Mouse (Mus musculus): ENCODE measurements around the gene Tsga10ip. TPM values are rescaled to one million over a fixed set of nuclear protein-coding genes. Genes with fewer than 3 reads are reported as not detected.
"Not testable (repeated sequence)": the region's sequence is repeated elsewhere in the genome, so short reads cannot be mapped to it uniquely, and the experiment has no call there.

Tsga10ip gene
- polyA plus RNA-seq, 1 experiment, result 2.6 TPM

- peaks cover 2% of the 10 kb centered on the region for H3K36me3 ChIP-seq (replicated peaks; ENCODE audit: low read length)
- H3K4me1 ChIP-seq, result peaks cover 30% of the 10 kb centered on the region
- TF ChIP-seq GATA1 (IDR thresholded peaks at IDR 0.05; ENCODE audit: borderline replicate concordance, low read length), result no peak
- no peak for TF ChIP-seq FLI1 (IDR thresholded peaks at IDR 0.05; ENCODE audit: low read length)
- no peaks in the 10 kb centered on the region for H3K9me3 ChIP-seq
- H3K4me3 ChIP-seq (replicated peaks), result peak overlapping the region; percentile 1
- peaks cover 4% of the 10 kb centered on the region for H3K27me3 ChIP-seq (replicated peaks)
Observed at GRCm38 (mm10) chr19:5414534-5414957, 12.2 kb upstream of the Tsga10ip start.

DNA sequence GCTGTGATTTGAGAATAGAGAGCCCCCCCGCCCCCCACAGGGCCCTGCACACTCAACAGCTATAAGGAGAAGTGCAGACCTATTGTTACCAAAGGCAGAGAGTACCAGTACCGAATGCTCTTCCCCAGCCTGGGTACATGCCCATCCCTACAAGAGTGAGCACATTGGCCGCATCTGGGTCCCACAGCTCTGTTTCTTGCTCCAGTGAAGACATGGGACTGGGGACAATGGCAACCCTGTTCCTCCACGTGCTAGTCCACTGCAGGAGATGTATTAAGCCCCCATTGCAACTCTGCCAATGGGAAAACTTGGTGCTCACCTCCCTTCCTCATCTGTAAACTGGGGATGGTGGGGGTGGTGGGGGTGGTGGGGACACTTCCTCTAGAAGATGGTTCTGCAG, 11.5 kb upstream of the Tsga10ip start:
- no peaks in the 10 kb centered on the region for H3K36me3 ChIP-seq (replicated peaks; ENCODE audit: low read length)
- no peak overlapping the region for H3K4me3 ChIP-seq (replicated peaks)
- TF ChIP-seq FLI1 (IDR thresholded peaks at IDR 0.05; ENCODE audit: low read length) (no peak), GATA1 (IDR thresholded peaks at IDR 0.05; ENCODE audit: borderline replicate concordance, low read length) (no peak)
- H3K9me3 ChIP-seq, result no peaks in the 10 kb centered on the region
- peaks cover 34% of the 10 kb centered on the region for H3K4me1 ChIP-seq
- peaks cover 4% of the 10 kb centered on the region for H3K27me3 ChIP-seq (replicated peaks)

DNA sequence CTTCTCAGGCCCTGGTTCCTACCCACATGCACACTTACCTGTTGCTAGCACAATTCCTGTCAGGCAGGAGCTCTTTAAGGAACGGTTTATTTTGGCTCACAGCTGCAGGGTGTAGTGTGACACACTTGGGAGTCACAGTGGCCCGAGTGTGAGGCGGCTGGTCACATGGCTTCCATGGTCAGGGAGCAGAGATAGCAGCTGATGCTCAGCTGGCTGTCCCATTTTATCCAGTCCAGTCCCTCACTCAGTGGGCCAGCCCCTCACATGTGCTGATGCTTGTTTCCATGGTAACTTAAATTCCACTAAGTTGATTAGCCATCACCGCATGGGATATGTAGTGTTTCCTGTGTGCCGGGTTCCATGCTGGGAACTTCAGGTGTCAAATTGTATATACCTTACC, 9.6 kb upstream of the Tsga10ip start:
- no peaks in the 10 kb centered on the region for H3K36me3 ChIP-seq (replicated peaks; ENCODE audit: low read length)
- H3K9me3 ChIP-seq, result no peaks in the 10 kb centered on the region
- TF ChIP-seq FLI1 (IDR thresholded peaks at IDR 0.05; ENCODE audit: low read length) (no peak), GATA1 (IDR thresholded peaks at IDR 0.05; ENCODE audit: borderline replicate concordance, low read length) (no peak)
- H3K4me1 ChIP-seq, result peaks cover 39% of the 10 kb centered on the region
- peaks cover 4% of the 10 kb centered on the region for H3K27me3 ChIP-seq (replicated peaks)
- no peak overlapping the region for H3K4me3 ChIP-seq (replicated peaks)

- H3K4me1 ChIP-seq, result peaks cover 39% of the 10 kb centered on the region
- no peaks in the 10 kb centered on the region for H3K36me3 ChIP-seq (replicated peaks; ENCODE audit: low read length)
- peaks cover 4% of the 10 kb centered on the region for H3K27me3 ChIP-seq (replicated peaks)
- H3K4me3 ChIP-seq (replicated peaks), result no peak overlapping the region
- H3K9me3 ChIP-seq, result no peaks in the 10 kb centered on the region
- TF ChIP-seq FLI1 (IDR thresholded peaks at IDR 0.05; ENCODE audit: low read length), result no peak
- no peak for TF ChIP-seq GATA1 (IDR thresholded peaks at IDR 0.05; ENCODE audit: borderline replicate concordance, low read length)
Observed at GRCm38 (mm10) chr19:5410641-5411040, 8.3 kb upstream of the Tsga10ip start.

GRCm38 (mm10) chr19:5409068-5409467, 6.7 kb upstream of the Tsga10ip start:
- Histone ChIP-seq H3K4me3 (replicated peaks) (no peak overlapping the region), H3K4me1 (peaks cover 32% of the 10 kb centered on the region), H3K36me3 (replicated peaks; ENCODE audit: low read length) (no peaks in the 10 kb centered on the region), H3K9me3 (no peaks in the 10 kb centered on the region), H3K27me3 (replicated peaks) (peaks cover 4% of the 10 kb centered on the region)
- no peak for TF ChIP-seq GATA1 (IDR thresholded peaks at IDR 0.05; ENCODE audit: borderline replicate concordance, low read length)
- no peak for TF ChIP-seq FLI1 (IDR thresholded peaks at IDR 0.05; ENCODE audit: low read length)

DNA sequence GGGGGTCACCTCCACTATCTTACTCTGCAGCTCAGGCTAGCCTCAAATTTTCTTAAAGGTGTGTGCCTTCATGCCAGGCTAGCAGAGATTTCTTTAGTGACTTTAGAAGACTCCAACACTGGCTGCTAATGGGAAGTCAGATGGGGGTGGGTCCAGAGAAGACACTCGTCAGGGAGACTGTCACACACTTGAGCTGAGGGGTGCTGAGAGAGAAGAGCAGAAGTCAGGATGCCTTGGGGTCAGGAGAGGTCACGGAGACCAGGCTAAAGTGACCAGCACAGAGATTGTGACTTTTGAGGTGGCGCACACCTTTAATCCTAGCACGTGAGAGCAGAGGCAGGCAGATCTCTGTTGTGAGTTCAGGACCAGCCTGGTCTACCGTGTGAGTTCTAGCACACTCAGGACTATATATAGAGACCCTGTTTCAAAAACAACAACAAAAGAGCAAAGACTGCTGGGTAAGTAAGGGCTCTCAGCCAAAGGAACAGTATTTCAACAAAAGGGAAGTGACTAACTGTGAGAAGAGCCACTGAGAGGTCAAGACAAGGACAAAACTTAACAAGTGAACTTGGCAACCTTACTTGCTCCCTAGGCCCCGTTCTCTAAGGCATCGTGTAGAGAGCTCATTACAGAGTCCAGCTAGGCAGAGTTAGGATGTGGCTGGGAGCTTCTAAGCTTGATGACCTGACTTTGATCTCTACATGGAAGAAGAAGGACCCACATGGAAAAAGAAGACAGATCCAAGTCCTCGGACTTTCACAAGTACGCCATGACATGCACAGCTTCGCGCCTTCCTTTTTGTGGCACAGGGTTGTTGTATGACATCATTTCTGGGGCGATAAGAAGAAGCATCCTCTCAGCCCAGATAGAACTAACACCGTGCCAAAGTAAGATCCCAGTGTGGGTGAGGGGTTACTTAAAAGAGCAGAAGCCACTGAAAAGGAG, 6.0 kb upstream of the Tsga10ip start:
- Histone ChIP-seq H3K27me3 (replicated peaks) (peaks cover 4% of the 10 kb centered on the region), H3K9me3 (no peaks in the 10 kb centered on the region), H3K36me3 (replicated peaks; ENCODE audit: low read length) (no peaks in the 10 kb centered on the region), H3K4me1 (peaks cover 31% of the 10 kb centered on the region), H3K4me3 (replicated peaks) (no peak overlapping the region)
- no peak for TF ChIP-seq GATA1 (IDR thresholded peaks at IDR 0.05; ENCODE audit: borderline replicate concordance, low read length)
- TF ChIP-seq FLI1 (IDR thresholded peaks at IDR 0.05; ENCODE audit: low read length), result no peak

DNA sequence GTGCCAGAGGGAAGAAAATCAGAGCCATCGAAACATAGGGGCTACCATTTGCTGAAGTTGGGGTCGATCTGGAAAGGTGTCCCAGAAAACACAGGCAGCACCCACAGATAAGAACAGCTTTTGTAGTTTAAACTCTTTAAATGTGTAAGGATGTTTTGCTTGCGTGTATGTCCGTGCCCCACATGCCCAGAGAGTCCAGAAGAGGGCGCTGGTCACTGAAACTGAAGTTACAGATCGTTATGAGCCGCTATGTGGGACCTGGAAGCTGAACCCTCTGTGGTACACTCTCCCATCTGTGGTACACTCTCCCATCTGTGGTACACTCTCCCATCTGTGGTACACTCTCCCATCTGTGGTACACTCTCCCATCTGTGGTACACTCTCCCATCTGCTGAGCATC, 4.8 kb upstream of the Tsga10ip start:
- no peaks in the 10 kb centered on the region for H3K9me3 ChIP-seq
- peaks cover 31% of the 10 kb centered on the region for H3K4me1 ChIP-seq
- no peak for TF ChIP-seq GATA1 (IDR thresholded peaks at IDR 0.05; ENCODE audit: borderline replicate concordance, low read length)
- TF ChIP-seq FLI1 (IDR thresholded peaks at IDR 0.05; ENCODE audit: low read length), result no peak
- H3K4me3 ChIP-seq (replicated peaks), result peak overlapping the region; percentile 85
- peaks cover 4% of the 10 kb centered on the region for H3K27me3 ChIP-seq (replicated peaks)
- no peaks in the 10 kb centered on the region for H3K36me3 ChIP-seq (replicated peaks; ENCODE audit: low read length)

GRCm38 (mm10) chr19:5406531-5407126, 4.3 kb upstream of the Tsga10ip start:
- H3K4me3 ChIP-seq (replicated peaks), result peak overlapping the region; percentile 85
- H3K36me3 ChIP-seq (replicated peaks; ENCODE audit: low read length); H3K27me3 ChIP-seq (replicated peaks); H3K9me3 ChIP-seq: not testable (repeated sequence)
- peaks cover 26% of the 10 kb centered on the region for H3K4me1 ChIP-seq

GRCm38 (mm10) chr19:5405924-5406323, 3.6 kb upstream of the Tsga10ip start:
- H3K36me3 ChIP-seq (replicated peaks; ENCODE audit: low read length), result no peaks in the 10 kb centered on the region
- no peaks in the 10 kb centered on the region for H3K9me3 ChIP-seq
- peak overlapping the region; percentile 2 for H3K4me3 ChIP-seq (replicated peaks)
- peaks cover 1% of the 10 kb centered on the region for H3K27me3 ChIP-seq (replicated peaks)
- TF ChIP-seq FLI1 (IDR thresholded peaks at IDR 0.05; ENCODE audit: low read length) (no peak), GATA1 (IDR thresholded peaks at IDR 0.05; ENCODE audit: borderline replicate concordance, low read length) (no peak)
- peaks cover 25% of the 10 kb centered on the region for H3K4me1 ChIP-seq

- H3K4me1 ChIP-seq, result peaks cover 15% of the 10 kb centered on the region
- H3K4me3 ChIP-seq (replicated peaks); H3K36me3 ChIP-seq (replicated peaks; ENCODE audit: low read length); H3K27me3 ChIP-seq (replicated peaks); H3K9me3 ChIP-seq: not testable (repeated sequence)
Observed at GRCm38 (mm10) chr19:5401073-5401472, 1.3 kb downstream of the Tsga10ip start.
